Mouse (Mus musculus) embryo, embryonic 9.5 days (tissue): Measurements from ENCODE around the gene Gabbr2.

ENCODE experiments used
- DNase-seq: peaks from one replicate; pipeline ENCODE4 v3.0.0-alpha.2; 2017; ENCODE audit errors: extremely low spot score

Gene Gabbr2

DNA sequence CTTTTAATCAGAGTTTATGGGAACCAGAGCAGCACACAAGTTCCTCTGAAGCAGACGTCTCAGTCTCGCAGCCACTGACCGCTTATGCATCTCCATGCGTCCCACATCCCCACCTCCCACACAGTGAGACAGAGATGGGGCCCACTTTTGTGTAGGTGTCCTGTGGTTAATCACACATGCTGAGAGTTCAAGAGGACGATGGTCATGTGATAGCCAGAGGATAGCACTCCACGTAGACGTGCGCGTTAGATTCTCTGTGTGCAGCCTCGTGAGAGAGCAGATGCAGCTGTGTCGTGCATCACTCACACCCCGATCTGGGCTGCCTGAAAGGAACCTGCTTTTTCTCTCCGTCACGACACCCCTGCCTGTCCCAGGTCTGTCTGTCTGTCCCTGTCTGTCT lies 167.9 kb downstream of the Gabbr2 start:
- no peak for DNase-seq

DNA sequence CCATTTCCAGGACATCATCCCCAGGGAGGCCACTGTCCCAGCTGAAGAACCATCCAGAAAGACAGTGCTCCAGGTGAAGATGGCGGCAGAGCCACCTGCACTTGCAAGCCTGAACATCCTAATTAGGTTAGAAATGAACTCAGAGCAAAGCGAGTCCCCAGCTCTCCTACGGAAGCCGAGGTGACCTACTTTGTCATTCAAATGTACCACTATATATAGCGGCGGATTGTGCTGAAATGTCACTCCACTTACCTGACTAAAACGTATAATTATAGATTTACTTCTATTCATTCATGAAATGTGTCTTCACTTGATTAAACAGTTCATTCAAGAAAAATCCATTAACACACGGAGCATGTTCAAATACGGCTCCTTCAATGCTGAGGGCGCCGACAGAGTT lies 170.0 kb downstream of the Gabbr2 start:
- DNase-seq: no peak

DNA sequence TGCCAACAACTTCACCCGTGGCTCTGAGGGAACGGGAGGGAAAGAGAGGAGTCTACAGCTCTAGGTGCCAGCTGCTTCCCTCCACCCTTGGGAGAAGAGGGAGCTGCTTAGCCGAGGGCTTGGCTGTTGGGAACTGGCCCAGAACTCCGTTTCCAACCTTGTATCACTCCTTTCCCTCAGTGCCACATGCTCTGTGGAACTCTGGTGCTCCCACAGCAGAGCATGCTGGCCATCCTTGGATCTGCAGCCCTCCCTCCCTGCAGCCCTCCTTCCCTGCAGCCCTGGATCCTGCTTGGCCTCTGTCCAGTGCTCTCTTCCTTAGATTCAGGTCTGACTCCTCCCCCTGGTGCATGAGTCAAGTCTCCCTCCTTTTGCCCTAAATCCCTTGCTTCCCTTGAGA lies 176.7 kb downstream of the Gabbr2 start:
- no peak for DNase-seq

DNA sequence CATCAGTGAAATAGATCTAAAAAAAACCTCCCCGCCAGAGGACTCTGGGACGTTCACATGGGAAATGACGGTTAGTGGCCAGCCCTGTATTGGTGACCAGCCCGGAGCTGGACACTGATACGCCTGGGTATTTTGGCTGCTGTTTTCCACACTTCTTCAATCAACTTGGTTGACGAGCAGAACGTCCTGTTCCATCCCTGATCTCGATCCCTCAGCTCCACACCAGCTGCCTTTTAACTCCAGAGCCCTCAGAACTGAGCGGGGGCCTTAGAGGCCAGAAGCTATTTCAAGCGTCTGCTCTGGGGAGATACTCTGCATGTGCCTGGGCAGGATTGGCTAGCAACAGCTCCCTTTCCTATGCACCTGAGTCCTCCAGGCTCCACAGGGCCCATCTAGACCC lies 177.4 kb downstream of the Gabbr2 start:
- no peak for DNase-seq

DNA sequence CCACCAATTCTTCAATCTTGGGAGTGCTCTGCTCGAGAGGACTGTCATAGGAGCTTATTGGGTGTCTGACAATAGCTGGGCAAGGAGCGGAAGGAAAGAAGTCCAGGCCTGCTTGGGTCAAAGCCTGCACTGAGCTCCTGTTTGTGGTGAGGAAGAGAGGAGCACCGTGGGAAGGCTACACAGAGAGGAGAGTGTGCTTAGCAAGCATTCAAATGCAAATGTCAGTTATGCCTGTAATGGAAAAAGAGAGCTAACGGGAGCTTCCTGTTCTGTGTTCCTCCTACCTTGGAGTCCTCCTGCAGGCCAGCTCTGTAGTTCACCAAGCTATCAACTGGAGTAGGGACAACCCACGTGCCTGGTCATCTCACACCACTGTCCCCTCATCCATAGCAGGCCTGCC lies 180.5 kb downstream of the Gabbr2 start:
- no peak for DNase-seq

DNA sequence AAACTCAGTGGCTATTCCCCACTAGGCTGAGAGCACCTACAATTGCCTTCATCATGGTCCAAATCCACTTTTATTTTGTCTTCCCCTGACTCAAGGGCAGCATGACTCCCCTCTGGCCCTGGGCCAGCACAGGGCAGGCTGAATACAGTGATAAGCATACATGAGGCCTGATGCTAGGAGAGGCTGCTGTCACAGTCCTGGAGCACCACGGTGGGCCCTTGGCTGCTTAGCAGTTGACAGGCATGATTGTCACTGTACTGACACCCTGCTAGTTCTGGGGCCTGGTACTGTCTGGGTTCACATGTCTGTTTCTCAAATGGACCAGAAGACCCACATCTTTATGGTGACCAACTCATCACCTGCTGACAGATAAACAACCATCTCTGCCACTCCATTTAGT lies 184.8 kb downstream of the Gabbr2 start:
- no peak for DNase-seq

DNA sequence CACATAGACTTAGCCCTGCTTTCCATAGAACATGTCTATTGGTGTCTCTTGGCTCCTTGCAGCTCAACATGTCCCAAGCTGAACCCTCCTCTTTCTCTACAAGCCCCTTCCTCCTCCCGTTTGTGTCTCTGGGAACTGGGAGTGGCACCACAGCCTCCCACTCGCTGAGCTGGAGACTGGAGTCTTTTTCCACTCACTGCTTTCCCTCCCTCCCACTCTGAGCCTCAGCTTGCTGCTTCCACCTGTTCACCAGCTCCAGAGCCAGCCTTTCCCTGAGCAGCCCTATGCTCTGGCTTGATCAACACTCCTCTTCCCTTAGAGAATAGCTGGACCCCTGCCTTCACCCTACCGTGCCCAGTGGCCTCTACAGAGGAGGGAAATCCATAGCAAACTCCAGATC lies 185.8 kb downstream of the Gabbr2 start:
- no peak for DNase-seq

DNA sequence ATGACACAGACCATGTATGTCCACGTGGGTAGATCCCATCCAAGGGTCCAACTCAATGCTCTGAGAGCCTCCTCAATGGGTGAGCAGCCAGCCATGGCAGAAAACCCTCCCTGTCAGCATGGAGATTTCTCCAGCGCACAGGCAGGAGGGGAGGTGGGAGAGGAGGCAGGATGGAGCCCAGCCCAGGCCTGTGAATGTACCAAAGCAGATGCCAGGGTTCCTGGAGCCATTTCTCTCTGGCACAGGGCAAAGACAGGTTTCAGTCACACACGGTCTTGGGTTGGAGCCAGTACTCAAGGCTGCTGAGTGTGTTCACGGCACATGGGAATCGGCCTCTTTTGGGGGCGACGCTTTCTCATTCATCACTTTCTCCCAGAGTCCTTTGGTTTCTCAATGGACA lies 189.3 kb downstream of the Gabbr2 start:
- DNase-seq: no peak

DNA sequence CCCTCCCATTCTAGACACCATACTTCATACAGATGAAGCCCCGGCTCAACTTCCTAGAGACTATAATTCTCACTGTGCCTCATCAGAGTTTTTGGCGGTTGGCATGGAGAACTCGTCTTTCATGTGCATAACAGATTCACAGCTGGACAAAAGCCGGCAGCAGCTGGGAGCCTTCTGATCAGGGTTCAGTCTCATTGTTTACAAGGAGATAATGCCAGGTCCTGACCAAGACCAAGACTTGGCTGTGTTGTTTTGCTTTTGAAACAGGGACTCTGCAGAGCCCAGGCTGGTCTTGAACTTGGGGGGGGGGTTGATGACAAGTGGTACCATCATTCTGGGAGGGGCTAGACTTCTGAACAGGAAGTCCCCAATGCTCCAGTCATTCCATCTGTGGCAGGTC lies 191.8 kb downstream of the Gabbr2 start:
- no peak for DNase-seq

DNA sequence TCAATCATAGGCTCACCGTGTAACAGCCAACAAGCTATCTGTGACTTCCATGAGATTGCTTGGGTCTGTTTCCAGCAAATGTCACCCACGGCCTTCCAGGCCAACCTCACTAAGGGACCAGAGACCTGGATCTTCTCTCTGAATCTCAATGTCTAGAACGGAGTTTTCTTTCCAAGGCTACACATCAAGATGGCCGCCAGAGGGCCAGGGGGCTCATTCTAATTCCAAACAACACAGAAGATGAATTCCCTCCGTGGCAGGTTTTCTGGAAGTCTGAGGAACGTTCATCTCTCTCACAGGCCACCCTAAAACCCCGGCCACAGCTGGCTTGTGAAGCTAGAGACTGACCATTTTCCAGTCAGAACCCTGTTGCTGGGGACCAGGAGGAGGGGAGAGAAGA lies 196.0 kb downstream of the Gabbr2 start:
- no peak for DNase-seq

DNA sequence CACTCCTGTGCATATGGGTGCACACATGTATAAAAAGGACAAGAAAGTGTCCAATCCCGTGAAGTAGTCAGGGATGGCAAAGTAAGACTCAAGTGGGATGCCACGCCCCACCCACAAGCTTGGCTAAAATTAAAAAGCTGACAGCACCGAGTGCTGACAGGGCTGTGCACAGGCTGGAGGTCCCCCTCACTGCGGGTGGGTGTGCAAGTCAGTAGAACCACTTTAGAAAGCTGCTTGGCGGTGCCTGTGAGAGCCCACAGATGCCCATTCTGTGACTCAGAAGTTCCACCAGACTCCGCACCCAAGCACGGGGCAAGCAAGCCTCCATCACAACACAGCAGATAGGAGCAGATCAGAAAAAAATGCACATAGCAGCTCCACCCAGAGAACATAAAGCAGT lies 197.1 kb downstream of the Gabbr2 start:
- no peak for DNase-seq

DNA sequence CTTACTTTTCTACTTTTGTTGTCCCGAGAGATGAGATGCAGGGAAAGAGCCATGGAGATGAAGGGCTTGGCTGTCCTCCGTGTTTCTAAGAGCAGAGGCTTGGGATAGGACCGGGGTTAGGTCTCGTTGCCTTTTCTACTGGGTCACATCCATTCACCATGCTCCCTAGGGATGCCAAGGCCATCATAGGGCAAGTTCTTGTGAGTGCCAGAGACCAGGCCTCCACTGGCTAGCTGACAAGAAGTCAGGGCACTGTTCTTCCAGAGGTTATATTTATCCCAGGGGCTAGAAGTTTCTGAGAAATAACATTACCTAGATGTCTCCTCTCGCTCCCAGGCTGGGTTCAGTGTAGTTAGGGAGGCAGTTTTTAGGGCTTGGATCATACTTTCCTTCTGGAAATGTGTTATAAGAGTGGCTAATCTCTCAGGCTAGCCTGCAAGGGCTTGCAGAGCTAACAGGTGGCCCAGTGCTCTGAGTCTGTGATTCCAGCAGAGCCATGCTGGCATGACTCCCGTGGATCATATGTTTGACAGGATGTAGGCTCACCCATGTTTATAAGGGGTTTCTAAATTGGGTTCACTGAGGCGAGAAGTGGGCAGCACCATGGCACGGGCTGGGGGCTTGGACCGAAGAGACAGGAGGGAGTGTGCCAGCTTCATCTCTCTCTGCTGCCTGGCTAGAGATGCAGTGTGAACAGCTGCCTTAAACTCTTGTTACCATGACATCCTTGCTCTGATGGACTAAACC lies 199.2 kb downstream of the Gabbr2 start:
- DNase-seq: no peak

DNA sequence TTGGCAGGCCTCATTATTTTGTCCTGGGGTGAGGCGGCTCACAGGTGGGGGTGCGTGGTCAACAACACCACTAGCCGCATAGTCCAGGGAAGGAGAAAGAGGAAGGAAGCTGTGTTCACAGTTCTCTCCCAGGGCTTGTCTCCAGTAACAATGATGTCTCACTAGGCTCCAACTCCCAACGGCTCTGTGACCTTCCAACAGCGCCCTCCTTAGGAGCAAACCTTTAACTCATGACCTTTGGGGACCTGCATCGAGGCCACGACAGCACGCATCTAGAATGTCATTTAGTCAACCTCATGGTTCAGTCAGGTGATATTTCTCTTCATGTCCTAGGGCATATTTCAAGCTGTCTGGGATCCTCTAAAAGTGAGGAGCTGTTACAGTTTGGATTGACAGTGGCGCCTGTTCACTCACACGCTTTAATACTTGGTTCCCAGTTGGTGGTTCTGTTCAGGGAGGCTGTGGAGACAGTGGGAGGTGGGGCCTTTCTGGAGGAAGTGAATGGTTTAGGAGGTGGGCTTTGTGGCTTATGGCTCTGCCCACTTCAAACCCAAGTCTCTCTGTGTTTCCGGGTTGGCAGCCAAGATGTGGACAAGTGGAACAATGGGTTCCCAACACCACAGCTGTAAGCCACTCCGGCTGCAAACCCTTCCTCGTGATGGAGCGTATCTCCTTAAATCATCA lies 200.3 kb downstream of the Gabbr2 start:
- no peak for DNase-seq

DNA sequence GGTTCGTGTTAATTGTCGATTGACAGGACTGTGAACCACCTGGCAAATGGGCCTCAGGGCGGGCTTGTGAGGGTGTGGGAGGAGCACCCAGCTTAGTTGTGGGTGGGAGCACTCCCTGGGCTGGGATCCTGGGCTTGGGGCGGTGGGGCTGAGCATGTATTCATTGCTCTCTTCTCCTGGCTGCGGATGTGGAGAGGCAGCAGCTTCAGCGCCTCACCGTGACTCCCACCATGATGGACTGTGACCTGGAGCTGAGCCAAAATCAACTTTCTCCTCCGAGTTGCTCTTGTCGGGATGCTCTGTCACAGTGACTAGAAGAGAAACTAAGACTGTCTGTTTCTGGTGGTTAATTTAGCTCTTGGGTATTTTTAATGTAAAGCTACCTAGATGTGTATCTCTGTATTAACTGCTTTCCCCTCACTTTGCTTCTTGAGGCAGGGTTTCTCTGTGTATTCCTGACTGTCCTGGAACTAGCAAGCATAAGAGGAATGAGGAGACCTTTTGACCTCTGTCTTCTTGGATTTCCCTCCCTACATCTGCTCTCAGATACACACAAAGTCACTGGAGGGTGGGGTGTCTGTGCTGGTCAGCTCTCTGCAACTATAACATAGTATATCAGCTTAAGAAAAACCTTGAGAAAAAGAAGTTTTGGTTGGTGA lies 200.9 kb downstream of the Gabbr2 start:
- DNase-seq: peak; percentile 13

DNA sequence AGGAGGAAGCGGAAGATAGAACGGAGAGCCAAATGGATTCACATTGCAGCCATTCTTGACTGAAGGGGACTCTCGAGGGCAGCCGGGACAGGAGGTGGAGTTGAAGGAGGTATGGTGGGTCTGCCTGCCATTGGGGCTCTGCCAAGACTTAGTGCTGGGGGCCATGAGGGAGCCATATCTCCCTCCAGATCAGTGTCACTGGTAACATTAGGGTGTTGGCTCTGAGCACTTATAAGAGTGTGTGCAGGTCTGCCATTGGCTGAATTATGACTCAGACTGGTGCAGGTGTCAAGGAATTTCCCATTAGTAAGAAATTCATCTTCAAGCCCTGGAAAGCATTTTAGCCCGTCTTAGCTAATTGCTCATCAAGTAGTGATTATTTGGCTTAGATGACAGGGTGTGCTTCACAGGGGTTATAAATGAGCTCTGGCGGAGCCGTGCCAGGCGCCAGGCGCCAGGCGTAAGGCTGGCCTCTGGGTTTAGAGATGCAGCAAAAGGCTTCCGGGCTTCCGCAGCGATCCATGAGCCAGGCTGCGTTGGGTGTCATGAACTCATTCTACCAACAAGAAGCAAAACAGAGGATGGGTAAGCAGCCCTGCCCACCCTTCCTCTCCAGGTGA lies 207.1 kb downstream of the Gabbr2 start:
- no peak for DNase-seq

DNA sequence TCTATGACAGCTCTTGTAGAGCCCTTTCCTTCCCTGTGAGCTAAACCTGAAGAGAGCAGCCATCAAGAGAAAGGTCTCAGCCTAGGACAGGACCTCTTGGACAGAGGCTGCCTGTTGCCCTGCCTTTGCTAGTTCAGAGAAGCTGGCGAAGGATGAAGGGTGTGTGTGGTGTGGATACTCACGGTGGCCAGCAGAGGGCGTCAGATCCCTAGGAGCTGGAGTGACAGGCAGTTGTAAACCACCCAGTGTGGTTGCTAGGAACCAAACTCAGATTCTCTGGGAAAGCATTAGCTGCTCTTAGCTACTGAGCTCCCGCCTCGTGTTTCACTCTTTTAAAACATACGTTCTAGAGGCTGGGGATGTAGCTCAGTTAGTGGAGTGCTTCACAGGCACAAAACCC lies 210.6 kb downstream of the Gabbr2 start:
- DNase-seq: peak; percentile 4

DNA sequence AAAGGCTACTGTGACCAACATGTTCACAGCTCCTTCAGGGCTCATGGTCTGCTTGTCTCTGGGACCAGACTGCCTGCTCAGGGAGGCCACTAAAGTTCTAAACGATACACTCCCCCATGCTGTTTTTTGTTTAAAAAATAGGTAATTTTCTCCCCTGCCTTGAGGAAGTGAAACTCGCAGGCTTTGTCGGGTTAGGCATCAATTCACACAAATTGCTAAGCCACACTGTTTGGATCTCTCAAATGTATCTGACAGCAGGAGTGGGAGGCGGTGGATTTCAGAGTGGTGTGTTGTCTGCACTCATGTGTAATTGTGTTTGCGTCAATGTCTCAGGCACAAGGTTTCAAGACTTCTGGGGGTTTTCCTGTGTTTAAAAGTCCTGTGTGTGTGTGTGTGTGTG lies 215.7 kb downstream of the Gabbr2 start:
- DNase-seq: no peak

DNA sequence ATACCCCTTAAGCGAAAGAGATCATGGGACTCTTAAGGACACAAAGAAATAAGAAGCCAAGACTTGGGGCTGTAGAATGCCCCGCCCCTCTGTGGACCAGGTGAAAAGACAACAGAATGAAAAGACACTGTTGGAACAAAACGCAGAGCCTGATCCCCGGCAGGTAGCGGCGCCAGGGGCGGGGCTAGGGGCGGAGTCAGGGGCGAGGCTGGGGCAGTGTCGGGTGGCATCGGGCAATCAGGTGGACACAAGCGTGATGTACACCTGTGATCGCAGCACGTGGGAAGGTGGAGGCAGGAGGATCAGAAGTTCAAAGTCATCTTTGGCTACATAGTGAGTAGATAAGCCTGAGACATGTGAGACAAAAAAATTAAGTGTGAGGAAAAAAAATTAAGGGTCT lies 217.0 kb downstream of the Gabbr2 start:
- DNase-seq: peak; percentile 19

DNA sequence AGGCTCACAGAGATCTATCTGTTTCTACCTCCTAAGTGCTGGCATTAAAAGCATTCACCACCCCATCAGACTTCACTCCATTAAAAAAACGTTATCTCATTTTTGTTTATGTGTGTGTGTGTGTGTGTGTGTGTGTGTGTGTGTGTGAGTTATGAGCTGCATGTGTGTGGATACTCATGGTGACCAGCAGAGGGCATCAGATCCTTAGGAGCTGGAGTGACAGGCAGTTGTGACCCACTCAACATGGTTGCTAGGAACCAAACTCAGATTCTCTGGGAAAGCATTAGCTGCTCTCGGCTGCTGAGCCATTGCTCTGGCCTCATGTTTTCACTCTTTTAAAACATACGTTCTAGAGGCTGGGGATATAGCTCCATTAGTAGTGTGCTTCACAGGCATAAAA lies 218.4 kb downstream of the Gabbr2 start:
- DNase-seq: no peak

DNA sequence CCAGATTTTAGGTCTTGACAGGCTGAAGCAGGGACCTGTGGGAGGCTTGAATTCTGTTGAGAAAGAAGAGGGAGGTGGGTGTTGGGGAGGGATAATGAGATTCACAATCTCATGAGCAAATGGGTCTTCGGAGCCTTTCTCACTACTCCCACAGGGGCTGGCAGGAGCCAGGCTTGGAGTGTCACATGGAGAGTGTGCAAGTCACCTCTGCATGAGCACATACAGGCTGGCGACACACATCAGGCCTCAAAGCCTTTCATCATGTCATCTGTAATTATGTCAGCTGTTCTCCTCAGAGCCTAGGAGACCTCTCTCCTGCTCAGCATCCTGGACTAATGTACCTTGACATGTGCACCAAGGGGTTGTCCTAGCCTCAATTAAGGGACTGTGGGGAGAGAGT lies 219.1 kb downstream of the Gabbr2 start:
- DNase-seq: no peak

DNA sequence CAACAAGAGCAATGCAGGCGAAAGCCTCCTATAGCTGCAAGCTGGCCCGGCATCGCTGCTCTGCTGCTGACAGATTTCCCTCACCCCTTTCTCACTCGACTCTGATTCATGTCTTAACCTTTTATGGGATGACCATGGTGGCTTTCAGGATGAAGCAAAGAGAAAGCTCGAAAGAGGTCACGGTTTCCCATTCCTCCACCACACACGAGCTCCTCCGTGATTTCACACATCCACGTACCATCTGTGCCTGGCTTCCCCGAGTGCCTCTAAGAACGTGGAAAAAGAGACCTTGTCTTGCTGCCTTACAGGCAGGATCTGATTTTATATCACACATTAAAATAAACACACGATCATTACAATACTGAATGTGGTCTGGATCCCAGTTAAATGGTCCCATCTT lies 220.6 kb downstream of the Gabbr2 start:
- no peak for DNase-seq

DNA sequence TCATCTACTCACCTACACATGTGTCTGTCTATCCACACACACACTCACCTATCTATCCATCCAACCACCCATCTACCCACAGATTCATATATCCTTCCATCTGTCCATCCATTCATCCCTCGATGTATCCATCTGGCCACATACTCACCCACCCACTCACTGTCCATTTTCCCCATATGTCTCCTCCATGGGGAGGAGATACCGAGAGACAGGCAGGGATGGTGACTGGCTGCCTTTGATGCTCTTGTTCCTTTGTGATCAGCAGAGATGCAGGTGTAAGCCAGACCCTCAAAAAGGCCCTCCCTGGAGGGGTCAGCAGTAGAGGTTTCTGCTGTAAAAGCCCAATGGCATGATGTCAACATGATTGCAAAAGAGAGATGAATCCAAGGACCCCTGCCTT lies 221.0 kb downstream of the Gabbr2 start:
- no peak for DNase-seq

DNA sequence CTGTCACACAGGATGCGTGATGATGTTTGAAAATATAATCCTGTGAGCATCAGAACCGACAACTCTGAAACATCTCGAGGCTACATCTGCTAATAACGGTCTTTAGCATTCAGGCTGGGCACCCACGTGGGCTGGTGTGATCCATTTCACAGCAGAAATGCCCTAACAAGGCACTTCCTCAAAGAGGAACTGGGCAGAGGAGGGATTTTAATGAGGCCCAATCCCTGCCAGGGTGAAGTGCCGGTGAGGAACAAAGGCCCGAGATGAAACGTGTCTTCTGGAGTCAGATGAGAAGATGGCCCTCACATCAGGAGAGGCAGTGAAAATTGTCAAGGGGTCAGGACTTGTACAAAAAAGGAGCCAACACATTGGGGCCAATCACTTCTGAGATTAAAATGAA lies 221.6 kb downstream of the Gabbr2 start:
- DNase-seq: no peak
